Mouse (Mus musculus) stomach, embryonic 14.5 days (tissue): ENCODE measurements around the gene Unc119b. TPM values are rescaled to one million over a fixed set of nuclear protein-coding genes. Genes with fewer than 3 reads are reported as not detected.
"Not testable (repeated sequence)": the region's sequence is repeated elsewhere in the genome, so short reads cannot be mapped to it uniquely, and the experiment has no call there.

Experiments
- ATAC-seq: fragments of 200-750 bp; cut with Nextera tagmentation; 2 replicates; pipeline ENCODE4 v1.8.0; 2017; ENCODE audit warnings: low read depth, moderate TSS enrichment; ENCODE audit not compliant: insufficient number of reproducible peaks, insufficient read depth, low FRiP score
- H3K27ac ChIP-seq: fragments of 300-500 bp; sonication (generic); 2 replicates; pipeline ENCODE4 v1.5.1; 2014; ENCODE audit warnings: mild to moderate bottlenecking, low read length, moderate library complexity, mixed read lengths
- H3K27me3 ChIP-seq: fragments of 300-500 bp; sonication (generic); 2 replicates; pipeline ENCODE4 v1.6.1; 2014; ENCODE audit warnings: low read length, control low read depth, mixed read lengths; ENCODE audit not compliant: control insufficient read depth, insufficient read depth
- H3K36me3 ChIP-seq: fragments of 300-500 bp; sonication (generic); 2 replicates; pipeline ENCODE4 v1.6.1; 2014; ENCODE audit warnings: mild to moderate bottlenecking, control low read depth, low read length, moderate library complexity, mixed read lengths; ENCODE audit not compliant: control insufficient read depth, insufficient read depth
- H3K4me1 ChIP-seq: fragments of 300-500 bp; sonication (generic); 2 replicates; pipeline ENCODE4 v1.6.1; 2014; ENCODE audit warnings: low read length, control low read depth, mixed read lengths; ENCODE audit not compliant: control insufficient read depth, insufficient read depth
- H3K4me2 ChIP-seq: fragments of 300-500 bp; sonication (generic); replicated peaks from 2 replicates; pipeline ENCODE4 v1.6.1; 2014; ENCODE audit warnings: low read depth, low read length, control low read depth
- H3K4me3 ChIP-seq: fragments of 300-500 bp; sonication (generic); 2 replicates; pipeline ENCODE4 v1.5.1; 2014; ENCODE audit warnings: low read depth, low read length, control low read depth
- H3K9ac ChIP-seq: fragments of 300-500 bp; sonication (generic); replicated peaks from 2 replicates; pipeline ENCODE4 v1.6.1; 2014; ENCODE audit warnings: low read depth, mild to moderate bottlenecking, control low read depth, low read length, moderate library complexity, mixed read lengths
- H3K9me3 ChIP-seq: fragments of 300-500 bp; sonication (generic); 2 replicates; pipeline ENCODE4 v1.6.1; 2016; ENCODE audit warnings: low read depth, low read length, control low read depth; ENCODE audit not compliant: control insufficient read depth
- WGBS: fragments of 180-500 bp; shearing (Covaris S2); extraction: QIAGEN DNeasy Blood & Tissue Kit; methylation state at CpG from one replicate; pipeline ENCODE4 v1.1.7; 2014; 5-methylcytosine and 5-hydroxymethylcytosine counted together
- polyA plus RNA-seq: library from polyadenylated mRNA; unstranded; fragments of >200 nt; fragmentation: Nextera tagmentation; extraction: Ambion mirVana; gene quantifications from 2 replicates; pipeline ENCODE4 v1.2.1, GENCODE M21; 2014

Gene Unc119b
- polyA plus RNA-seq, 1 experiment from 2014 or later, result 26.3 TPM

GRCm38 (mm10) chr5:115118961-115119570, 15.7 kb downstream of the Unc119b start, which contains the start of gene Acads:
TSS of gene Acads (minus strand) at chr5:115119346.
- H3K36me3 ChIP-seq, result peaks cover 6% of the 10 kb centered on the region
- WGBS, result 1% methylated on average over 39 of the region's 39 CpGs

GRCm38 (mm10) chr5:115117467-115117866, 17.3 kb downstream of the Unc119b start:
- no peak overlapping the region for H3K4me3 ChIP-seq
- no peak overlapping the region for H3K9ac ChIP-seq
- no peak for ATAC-seq
- no peak overlapping the region for H3K4me2 ChIP-seq
- H3K9me3 ChIP-seq, result no peaks in the 10 kb centered on the region
- 85% methylated on average over 13 of the region's 13 CpGs for WGBS
- 0 out of 2 replicates have a peak, but pooled peaks cover 2% of the 10 kb centered on the region for H3K4me1 ChIP-seq
- peaks cover 6% of the 10 kb centered on the region for H3K36me3 ChIP-seq
- no peak overlapping the region for H3K27ac ChIP-seq
- H3K27me3 ChIP-seq, result no peaks in the 10 kb centered on the region

More at GRCm38 (mm10) chr5:115118961-115119570, 15.7 kb downstream of the Unc119b start, which contains the start of gene Acads:
- H3K9me3 ChIP-seq, result no peaks in the 10 kb centered on the region
- H3K4me1 ChIP-seq, result 0 out of 2 replicates have a peak, but pooled peaks cover 2% of the 10 kb centered on the region
- H3K9ac ChIP-seq, result peak within 1 kb of the TSS; percentile 36
- H3K27me3 ChIP-seq, result no peaks in the 10 kb centered on the region
- ATAC-seq, result peak; percentile 93
- peak within 1 kb of the TSS; percentile 52; the same call in 1 of the 2 replicates for H3K27ac ChIP-seq
- H3K4me2 ChIP-seq, result peak within 1 kb of the TSS; percentile 49
- peak within 1 kb of the TSS; percentile 59 for H3K4me3 ChIP-seq

- Histone ChIP-seq H3K4me3 (no peak overlapping the region), H3K4me2 (no peak overlapping the region), H3K4me1 (0 out of 2 replicates have a peak, but pooled peaks cover 2% of the 10 kb centered on the region), H3K27ac (no peak overlapping the region), H3K9me3 (no peaks in the 10 kb centered on the region), H3K36me3 (peaks cover 8% of the 10 kb centered on the region), H3K9ac (no peak overlapping the region), H3K27me3 (no peaks in the 10 kb centered on the region)
- 87% methylated on average over 3 of the region's 3 CpGs for WGBS
- no peak for ATAC-seq
These were observed 18.3 kb downstream of the Unc119b start for GRCm38 (mm10) chr5:115116426-115116825.

- no peaks in the 10 kb centered on the region for H3K9me3 ChIP-seq
- 91% methylated on average over 8 of the region's 8 CpGs for WGBS
- H3K36me3 ChIP-seq, result peaks cover 13% of the 10 kb centered on the region
- H3K4me1 ChIP-seq, result 0 out of 2 replicates have a peak, but pooled peaks cover 2% of the 10 kb centered on the region
- no peaks in the 10 kb centered on the region for H3K27me3 ChIP-seq
- H3K4me2 ChIP-seq, result no peak overlapping the region
- no peak overlapping the region for H3K4me3 ChIP-seq
- ATAC-seq, result no peak
- H3K27ac ChIP-seq, result no peak overlapping the region
- H3K9ac ChIP-seq, result no peak overlapping the region
These were observed 20.3 kb downstream of the Unc119b start for GRCm38 (mm10) chr5:115114501-115114900.

- no peaks in the 10 kb centered on the region for H3K27me3 ChIP-seq
- H3K9me3 ChIP-seq, result no peaks in the 10 kb centered on the region
- H3K4me1 ChIP-seq, result no peaks in the 10 kb centered on the region
- no peak overlapping the region for H3K4me3 ChIP-seq
- no peak overlapping the region for H3K4me2 ChIP-seq
- no peak overlapping the region for H3K9ac ChIP-seq
- peaks cover 13% of the 10 kb centered on the region for H3K36me3 ChIP-seq
- no peak overlapping the region for H3K27ac ChIP-seq
- no peak for ATAC-seq
- 93% methylated on average over 12 of the region's 12 CpGs for WGBS
These were observed 21.5 kb downstream of the Unc119b start for GRCm38 (mm10) chr5:115113244-115113643.

GRCm38 (mm10) chr5:115111156-115111555, 23.6 kb downstream of the Unc119b start:
- Histone ChIP-seq H3K9me3 (no peaks in the 10 kb centered on the region), H3K36me3 (peaks cover 9% of the 10 kb centered on the region), H3K4me1 (no peaks in the 10 kb centered on the region), H3K9ac (no peak overlapping the region), H3K27me3 (no peaks in the 10 kb centered on the region), H3K4me3 (no peak overlapping the region), H3K4me2 (no peak overlapping the region), H3K27ac (no peak overlapping the region)
- ATAC-seq, result no peak
- 87% methylated on average over 8 of the region's 8 CpGs for WGBS

- H3K4me1 ChIP-seq, H3K4me3 ChIP-seq, H3K9me3 ChIP-seq, H3K27ac ChIP-seq, H3K27me3 ChIP-seq, H3K9ac ChIP-seq, H3K4me2 ChIP-seq, ATAC-seq: not testable (repeated sequence)
- 97% methylated on average over 23 of the region's 23 CpGs for WGBS
- peaks cover 19% of the 10 kb centered on the region for H3K36me3 ChIP-seq
These were observed 31.5 kb downstream of the Unc119b start for GRCm38 (mm10) chr5:115103253-115103652.

GRCm38 (mm10) chr5:115102231-115102630, 32.5 kb downstream of the Unc119b start:
- Histone ChIP-seq H3K4me2 (no peak overlapping the region), H3K9ac (no peak overlapping the region), H3K4me1 (no peaks in the 10 kb centered on the region), H3K36me3 (peaks cover 28% of the 10 kb centered on the region), H3K9me3 (no peaks in the 10 kb centered on the region), H3K4me3 (no peak overlapping the region), H3K27ac (no peak overlapping the region), H3K27me3 (no peaks in the 10 kb centered on the region)
- ATAC-seq, result no peak
- 81% methylated on average over 2 of the region's 2 CpGs for WGBS

GRCm38 (mm10) chr5:115100473-115100872, 34.3 kb downstream of the Unc119b start:
- Histone ChIP-seq H3K4me3 (no peak overlapping the region), H3K9ac (no peak overlapping the region), H3K4me2 (no peak overlapping the region), H3K27ac (no peak overlapping the region), H3K36me3 (peaks cover 45% of the 10 kb centered on the region), H3K9me3 (no peaks in the 10 kb centered on the region), H3K4me1 (no peaks in the 10 kb centered on the region), H3K27me3 (no peaks in the 10 kb centered on the region)
- 78% methylated on average over 6 of the region's 6 CpGs for WGBS
- ATAC-seq, result no peak
